Mouse (Mus musculus) C2C12 (cell line): ENCODE measurements around the gene Rfc4. TPM values are rescaled to one million over a fixed set of nuclear protein-coding genes. Genes with fewer than 3 reads are reported as not detected.

ENCODE experiments used
- H3K27me3 ChIP-seq: one replicate; pipeline ENCODE4 v1.6.1; 2011; ENCODE audit not compliant: control insufficient read depth, insufficient read depth, insufficient read length
- H3K36me3 ChIP-seq: one replicate; pipeline ENCODE4 v1.6.1; 2011; ENCODE audit not compliant: control insufficient read depth, insufficient read depth
- H3K4me3 ChIP-seq: one replicate; pipeline ENCODE4 v1.5.1; 2011; ENCODE audit warnings: mild to moderate bottlenecking, control low read depth; ENCODE audit not compliant: poor library complexity, insufficient read depth, severe bottlenecking
- H3K79me2 ChIP-seq: one replicate; pipeline ENCODE4 v1.6.1; 2011; ENCODE audit not compliant: control insufficient read depth, insufficient read depth
- H3K79me3 ChIP-seq: one replicate; pipeline ENCODE4 v1.6.1; 2011; ENCODE audit warnings: low read depth, control low read depth
- H3ac ChIP-seq: one replicate; pipeline ENCODE3; 2011; ENCODE audit warnings: low read depth; ENCODE audit not compliant: control insufficient read depth, insufficient read length
- CEBPB ChIP-seq: IDR thresholded peaks from one replicate; pipeline ENCODE4 v1.6.1; 2011; ENCODE audit warnings: low read depth, mild to moderate bottlenecking, control low read depth, moderate library complexity
- CTCF ChIP-seq: IDR thresholded peaks from one replicate; pipeline ENCODE4 v1.5.1; 2011; ENCODE audit not compliant: control insufficient read depth, insufficient read depth, insufficient read length
- FOSL1 ChIP-seq: IDR thresholded peaks from one replicate; pipeline ENCODE4 v1.8.0; 2011; ENCODE audit warnings: mild to moderate bottlenecking, low read length; ENCODE audit not compliant: poor library complexity, insufficient read depth, severe bottlenecking
- MAX ChIP-seq: IDR thresholded peaks from one replicate; pipeline ENCODE4 v1.6.1; 2011; ENCODE audit warnings: mild to moderate bottlenecking, control low read depth
- MYOD1 ChIP-seq: IDR thresholded peaks from one replicate; pipeline ENCODE4 v1.6.1; 2011; ENCODE audit warnings: low read depth; ENCODE audit not compliant: control insufficient read depth, insufficient read length
- MYOG ChIP-seq: IDR thresholded peaks from one replicate; pipeline ENCODE4 v1.6.1; 2011; ENCODE audit not compliant: control insufficient read depth, insufficient read length; ENCODE audit errors: extremely low read depth
- USF1 ChIP-seq: IDR thresholded peaks from one replicate; pipeline ENCODE4 v1.6.1; 2011; ENCODE audit warnings: low read depth, mild to moderate bottlenecking, control low read depth, moderate library complexity
- polyA plus RNA-seq: library from polyadenylated mRNA; unstranded; fragments of >200 nt; fragmentation: generic; extraction: Trizol; gene quantifications from one replicate; pipeline ENCODE4 v1.2.1, GENCODE M21; 2012; ENCODE audit warnings: missing spikeins

Rfc4 gene
- polyA plus RNA-seq, 1 experiment: 39.8 TPM

GRCm38 (mm10) chr16:23107231-23107942, 20.1 kb downstream of the Rfc4 start, which contains the start of gene Eif4a2:
Gene Eif4a2, plus strand, starts transcription at chr16:23107444.
- peak within 1 kb of the TSS; percentile 69 for H3K4me3 ChIP-seq
- no peak for TF ChIP-seq CEBPB
- peak; percentile 41 for TF ChIP-seq CTCF
- TF ChIP-seq MAX: peak; percentile 91
- peaks cover 45% of the 10 kb centered on the region for H3K79me3 ChIP-seq

GRCm38 (mm10) chr16:23106121-23106520, 21.4 kb downstream of the Rfc4 start:
- Histone ChIP-seq H3K79me3 (peaks cover 34% of the 10 kb centered on the region), H3ac (no peak overlapping the region), H3K4me3 (no peak overlapping the region), H3K79me2 (peaks cover 37% of the 10 kb centered on the region), H3K27me3 (no peaks in the 10 kb centered on the region), H3K36me3 (peaks cover 29% of the 10 kb centered on the region)
- TF ChIP-seq MYOD1: no peak
- no peak for TF ChIP-seq MAX
- TF ChIP-seq CTCF: no peak
- no peak for TF ChIP-seq MYOG
- TF ChIP-seq FOSL1: no peak
- TF ChIP-seq USF1: no peak
- TF ChIP-seq CEBPB: no peak

More at GRCm38 (mm10) chr16:23107231-23107942, 20.1 kb downstream of the Rfc4 start, which contains the start of gene Eif4a2:
- H3ac ChIP-seq: peak within 1 kb of the TSS; percentile 98
- no peaks in the 10 kb centered on the region for H3K27me3 ChIP-seq
- H3K36me3 ChIP-seq: peaks cover 42% of the 10 kb centered on the region
- peaks cover 50% of the 10 kb centered on the region for H3K79me2 ChIP-seq

- Histone ChIP-seq H3K27me3 (no peaks in the 10 kb centered on the region), H3K79me2 (peaks cover 15% of the 10 kb centered on the region), H3K36me3 (peaks cover 6% of the 10 kb centered on the region), H3ac (no peak overlapping the region), H3K79me3 (peaks cover 13% of the 10 kb centered on the region), H3K4me3 (no peak overlapping the region)
- TF ChIP-seq CEBPB: no peak
- no peak for TF ChIP-seq MYOD1
- no peak for TF ChIP-seq MYOG
- no peak for TF ChIP-seq CTCF
- no peak for TF ChIP-seq USF1
- no peak for TF ChIP-seq FOSL1
- TF ChIP-seq MAX: no peak
Measured at GRCm38 (mm10) chr16:23103841-23104240, 23.7 kb downstream of the Rfc4 start.

GRCm38 (mm10) chr16:23103038-23103745, 24.3 kb downstream of the Rfc4 start:
- Histone ChIP-seq H3K36me3 (no peaks in the 10 kb centered on the region), H3K79me2 (peaks cover 8% of the 10 kb centered on the region), H3ac (no peak overlapping the region), H3K79me3 (peaks cover 6% of the 10 kb centered on the region), H3K27me3 (no peaks in the 10 kb centered on the region), H3K4me3 (no peak overlapping the region)
- no peak for TF ChIP-seq MYOG
- TF ChIP-seq MYOD1: no peak

- Histone ChIP-seq H3K36me3 (no peaks in the 10 kb centered on the region), H3K4me3 (no peak overlapping the region), H3K79me3 (no peaks in the 10 kb centered on the region), H3ac (no peak overlapping the region), H3K27me3 (no peaks in the 10 kb centered on the region), H3K79me2 (peaks cover 1% of the 10 kb centered on the region)
- TF ChIP-seq USF1: no peak
- TF ChIP-seq MYOD1: no peak
- TF ChIP-seq MAX: no peak
- no peak for TF ChIP-seq CTCF
- no peak for TF ChIP-seq FOSL1
- no peak for TF ChIP-seq CEBPB
- TF ChIP-seq MYOG: no peak
Measured at GRCm38 (mm10) chr16:23102340-23103037, 25.0 kb downstream of the Rfc4 start.
